Mouse (Mus musculus) myocyte (in vitro differentiated cells): Measurements from ENCODE around the gene Hsf4. TPM values are rescaled to one million over a fixed set of nuclear protein-coding genes. Genes with fewer than 3 reads are reported as not detected.

Source experiments
- H3K27me3 ChIP-seq: one replicate; pipeline ENCODE4 v1.6.1; 2011; ENCODE audit not compliant: control insufficient read depth, insufficient read depth, insufficient read length
- H3K36me3 ChIP-seq: one replicate; pipeline ENCODE4 v1.6.1; 2011; ENCODE audit not compliant: control insufficient read depth, insufficient read depth
- H3K4me2 ChIP-seq: one replicate; pipeline ENCODE4 v1.6.1; 2011; ENCODE audit warnings: low read depth, control low read depth
- H3K4me3 ChIP-seq: one replicate; pipeline ENCODE4 v1.5.1; 2011; ENCODE audit warnings: mild to moderate bottlenecking, control low read depth, moderate library complexity
- H3K79me2 ChIP-seq: one replicate; pipeline ENCODE4 v1.6.1; 2011; ENCODE audit not compliant: control insufficient read depth, insufficient read depth
- H3ac ChIP-seq: one replicate; pipeline ENCODE4 v1.6.1; 2011; ENCODE audit not compliant: control insufficient read depth, insufficient read length
- CEBPB ChIP-seq: IDR thresholded peaks from 2 replicates; pipeline ENCODE4 v1.6.1; 2011; ENCODE audit warnings: mild to moderate bottlenecking, moderate library complexity; ENCODE audit not compliant: poor library complexity, insufficient read depth, severe bottlenecking
- E2F4 ChIP-seq: IDR thresholded peaks from one replicate; pipeline ENCODE4 v1.6.1; 2011; ENCODE audit warnings: mild to moderate bottlenecking, control low read depth, moderate library complexity; ENCODE audit not compliant: insufficient read depth
- MAX ChIP-seq: IDR thresholded peaks from one replicate; pipeline ENCODE4 v1.6.1; 2011; ENCODE audit warnings: low read depth, mild to moderate bottlenecking, control low read depth
- MYOD1 ChIP-seq, 3 experiments: IDR thresholded peaks; one replicate each; pipeline ENCODE4 v1.6.1; 2011; ENCODE audit warnings: control low read depth in 2 of 3, low read depth in 2 of 3, mild to moderate bottlenecking in 2 of 3, moderate library complexity in 1 of 3; ENCODE audit not compliant: insufficient read length in 2 of 3, control insufficient read depth in 1 of 3
- MYOG ChIP-seq, 3 experiments: IDR thresholded peaks; one replicate each; pipeline ENCODE4 v1.6.1; 2011; ENCODE audit warnings: control low read depth in 2 of 3, low read depth in 2 of 3, mild to moderate bottlenecking in 2 of 3; ENCODE audit not compliant: insufficient read length in 2 of 3, control insufficient read depth in 1 of 3, insufficient read depth in 1 of 3
- POLR2A ChIP-seq: IDR thresholded peaks from one replicate; pipeline ENCODE4 v1.6.1; 2011; ENCODE audit warnings: low read depth, mild to moderate bottlenecking, control low read depth, moderate library complexity; ENCODE audit not compliant: insufficient read length
- POLR2AphosphoS2 ChIP-seq: IDR thresholded peaks from one replicate; pipeline ENCODE4 v1.6.1; 2011; ENCODE audit warnings: low read depth, control low read depth; ENCODE audit not compliant: insufficient read length
- REST ChIP-seq: IDR thresholded peaks from one replicate; pipeline ENCODE4 v1.6.1; 2011; ENCODE audit warnings: mild to moderate bottlenecking, control low read depth, moderate library complexity; ENCODE audit not compliant: insufficient read depth, insufficient read length
- SRF ChIP-seq: IDR thresholded peaks from one replicate; pipeline ENCODE4 v1.6.1; 2011; ENCODE audit warnings: low read depth; ENCODE audit not compliant: control insufficient read depth, insufficient read length
- TCF12 ChIP-seq: IDR thresholded peaks from one replicate; pipeline ENCODE4 v1.6.1; 2011; ENCODE audit warnings: mild to moderate bottlenecking, control low read depth; ENCODE audit not compliant: poor library complexity, insufficient read depth, severe bottlenecking
- TCF3 ChIP-seq: IDR thresholded peaks from one replicate; pipeline ENCODE4 v1.6.1; 2011; ENCODE audit warnings: low read depth, control low read depth; ENCODE audit not compliant: insufficient read length
- USF1 ChIP-seq: IDR thresholded peaks from one replicate; pipeline ENCODE4 v1.6.1; 2011; ENCODE audit warnings: low read depth, mild to moderate bottlenecking, control low read depth, moderate library complexity
- polyA plus RNA-seq: library from polyadenylated mRNA; unstranded; fragments of >200 nt; fragmentation: generic; extraction: Trizol; gene quantifications from one replicate; pipeline ENCODE4 v1.2.1, GENCODE M21; 2012; ENCODE audit warnings: missing spikeins

Gene Hsf4
- polyA plus RNA-seq, 1 experiment, result 5.8 TPM

- peak overlapping the region; percentile 9 for H3ac ChIP-seq
- H3K36me3 ChIP-seq, result no peaks in the 10 kb centered on the region
- peak overlapping the region; percentile 80 for H3K4me2 ChIP-seq
- TF ChIP-seq REST (no peak), POLR2A (no peak), MYOD1 (IDR thresholded peaks at IDR 0.05; ENCODE audit: control insufficient read depth in 1 of 3, insufficient read length in 2 of 3, low read depth in 2 of 3) (no peak), CEBPB (no peak), TCF12 (no peak), TCF3 (no peak), SRF (no peak), POLR2AphosphoS2 (no peak), E2F4 (no peak), MAX (no peak), USF1 (no peak), MYOG (IDR thresholded peaks at IDR 0.05; ENCODE audit: control insufficient read depth in 1 of 3, insufficient read depth in 1 of 3, insufficient read length in 2 of 3, low read depth in 2 of 3) (no peak)
- no peaks in the 10 kb centered on the region for H3K79me2 ChIP-seq
- H3K4me3 ChIP-seq, result peak overlapping the region; percentile 20
- H3K27me3 ChIP-seq, result no peaks in the 10 kb centered on the region
Measured at GRCm38 (mm10) chr8:105270101-105270915, 707 bp downstream of the Hsf4 start.

DNA sequence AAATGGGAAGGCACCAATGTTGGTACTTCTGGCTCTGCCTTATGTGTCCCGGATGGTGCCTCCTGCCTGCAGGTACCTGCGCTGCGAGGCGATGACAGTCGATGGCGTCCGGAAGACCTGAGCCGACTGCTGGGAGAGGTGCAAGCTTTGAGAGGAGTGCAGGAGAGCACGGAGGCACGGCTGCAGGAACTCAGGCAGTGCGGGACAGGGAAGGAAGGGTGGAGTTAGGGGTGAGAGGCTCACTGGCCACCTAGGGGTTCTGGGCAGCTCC, 1.2 kb downstream of the Hsf4 start:
- TF ChIP-seq POLR2A, result no peak
- no peak for TF ChIP-seq POLR2AphosphoS2
- TF ChIP-seq REST, result no peak
- TF ChIP-seq TCF3, result no peak

DNA sequence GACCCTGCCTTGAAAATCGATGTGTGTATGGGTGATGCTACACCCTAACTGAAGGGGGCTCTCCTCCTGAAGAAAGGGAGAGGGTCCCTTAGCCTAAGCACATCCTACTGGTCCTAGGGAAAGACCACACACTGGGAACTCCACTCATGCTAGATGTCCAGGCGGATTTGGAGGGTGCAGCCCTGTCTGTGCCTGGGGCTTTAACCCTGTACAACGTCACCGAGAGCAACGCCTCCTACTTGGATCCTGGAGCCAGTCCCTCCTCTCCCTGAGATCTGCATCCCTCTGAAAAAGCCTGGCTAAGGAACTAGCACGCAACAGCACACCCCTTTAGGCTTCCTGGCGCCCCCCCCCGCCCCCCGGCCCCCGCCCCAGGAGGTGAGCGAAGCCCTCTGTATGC, 5.8 kb downstream of the Hsf4 start:
- Histone ChIP-seq H3K36me3 (no peaks in the 10 kb centered on the region), H3K27me3 (no peaks in the 10 kb centered on the region), H3ac (no peak overlapping the region), H3K4me2 (peak overlapping the region; percentile 76), H3K4me3 (peak overlapping the region; percentile 30), H3K79me2 (no peaks in the 10 kb centered on the region)
- no peak for TF ChIP-seq E2F4
- TF ChIP-seq SRF, result no peak
- TF ChIP-seq TCF3, result no peak
- TF ChIP-seq POLR2AphosphoS2, result no peak
- no peak for TF ChIP-seq POLR2A
- no peak for TF ChIP-seq REST
- TF ChIP-seq MAX, result no peak
- TF ChIP-seq CEBPB, result no peak
- no peak for TF ChIP-seq MYOD1 (IDR thresholded peaks at IDR 0.05; ENCODE audit: control insufficient read depth in 1 of 3, insufficient read length in 2 of 3, low read depth in 2 of 3)
- TF ChIP-seq USF1, result no peak
- no peak for TF ChIP-seq TCF12
- no peak for TF ChIP-seq MYOG (IDR thresholded peaks at IDR 0.05; ENCODE audit: control insufficient read depth in 1 of 3, insufficient read depth in 1 of 3, insufficient read length in 2 of 3, low read depth in 2 of 3)

More for the DNA sequence above, 1.2 kb downstream of the Hsf4 start:
- H3K79me2 ChIP-seq, result no peaks in the 10 kb centered on the region
- H3K36me3 ChIP-seq, result no peaks in the 10 kb centered on the region
- H3K27me3 ChIP-seq, result no peaks in the 10 kb centered on the region
- no peak overlapping the region for H3K4me2 ChIP-seq
- H3K4me3 ChIP-seq, result no peak overlapping the region
- H3ac ChIP-seq, result no peak overlapping the region

GRCm38 (mm10) chr8:105275840-105276239, 6.2 kb downstream of the Hsf4 start, which contains the start of gene Nol3:
Gene Nol3 (plus strand): TSS chr8:105276140.
- Histone ChIP-seq H3K79me2 (no peaks in the 10 kb centered on the region), H3K4me3 (peak within 1 kb of the TSS; percentile 30), H3ac (peak within 1 kb of the TSS; percentile 8), H3K4me2 (peak within 1 kb of the TSS; percentile 76), H3K36me3 (no peaks in the 10 kb centered on the region), H3K27me3 (no peaks in the 10 kb centered on the region)
- no peak for TF ChIP-seq E2F4
- TF ChIP-seq CEBPB, result no peak
- TF ChIP-seq TCF3, result no peak
- TF ChIP-seq MAX, result no peak
- no peak for TF ChIP-seq POLR2AphosphoS2
- no peak for TF ChIP-seq SRF
- no peak for TF ChIP-seq MYOG (IDR thresholded peaks at IDR 0.05; ENCODE audit: control insufficient read depth in 1 of 3, insufficient read depth in 1 of 3, insufficient read length in 2 of 3, low read depth in 2 of 3)
- no peak for TF ChIP-seq USF1
- TF ChIP-seq TCF12, result no peak
- TF ChIP-seq REST, result no peak
- TF ChIP-seq POLR2A, result no peak
- no peak for TF ChIP-seq MYOD1 (IDR thresholded peaks at IDR 0.05; ENCODE audit: control insufficient read depth in 1 of 3, insufficient read length in 2 of 3, low read depth in 2 of 3)

- H3K27me3 ChIP-seq, result no peaks in the 10 kb centered on the region
Measured at GRCm38 (mm10) chr8:105276292-105277120, 6.9 kb downstream of the Hsf4 start.

More at GRCm38 (mm10) chr8:105276292-105277120, 6.9 kb downstream of the Hsf4 start:
- H3K36me3 ChIP-seq, result no peaks in the 10 kb centered on the region
- H3K4me2 ChIP-seq, result peak overlapping the region; percentile 76
- no peaks in the 10 kb centered on the region for H3K79me2 ChIP-seq
- H3K4me3 ChIP-seq, result peak overlapping the region; percentile 30
- H3ac ChIP-seq, result peak overlapping the region; percentile 8
- TF ChIP-seq TCF12 (peak; percentile 30), REST (peak; percentile 32), TCF3 (peak; percentile 89), POLR2AphosphoS2 (peak; percentile 99), MYOG (IDR thresholded peaks at IDR 0.05; ENCODE audit: control insufficient read depth in 1 of 3, insufficient read depth in 1 of 3, insufficient read length in 2 of 3, low read depth in 2 of 3) (peak; percentile 59 to 99 (median 98)), POLR2A (peak; percentile 90), MAX (no peak), SRF (peak; percentile 43), CEBPB (no peak), USF1 (no peak), MYOD1 (IDR thresholded peaks at IDR 0.05; ENCODE audit: control insufficient read depth in 1 of 3, insufficient read length in 2 of 3, low read depth in 2 of 3) (peak in 2 of 3 experiments; percentile 97 to 100)
